Mouse (Mus musculus) liver, adult 2 months (tissue): ENCODE measurements around the gene Cxcl5. TPM values are rescaled to one million over a fixed set of nuclear protein-coding genes. Genes with fewer than 3 reads are reported as not detected.
"Not testable (repeated sequence)": the region's sequence is repeated elsewhere in the genome, so short reads cannot be mapped to it uniquely, and the experiment has no call there.

Experiments used
- DNase-seq: peaks from one replicate; pipeline ENCODE4 v3.0.0-alpha.2; 2011; ENCODE audit warnings: low read depth, low spot score; ENCODE audit errors: extremely low read depth
- H3K27ac ChIP-seq: fragments of 200-500 bp; replicated peaks from 2 replicates; pipeline ENCODE4 v1.5.1; 2012; ENCODE audit warnings: low read depth, mild to moderate bottlenecking, control low read depth, inconsistent platforms, low read length; ENCODE audit not compliant: insufficient read depth
- H3K27me3 ChIP-seq: fragments of 200-500 bp; 2 replicates; pipeline ENCODE4 v1.6.1; 2012; ENCODE audit warnings: mild to moderate bottlenecking, moderate library complexity, low read length, inconsistent platforms; ENCODE audit not compliant: control insufficient read depth, insufficient read depth
- H3K36me3 ChIP-seq: fragments of 200-500 bp; 2 replicates; pipeline ENCODE4 v1.6.1; 2012; ENCODE audit warnings: low read length, inconsistent platforms; ENCODE audit not compliant: control insufficient read depth, insufficient read depth
- H3K4me1 ChIP-seq: fragments of 200-500 bp; 2 replicates; pipeline ENCODE4 v1.6.1; 2011; ENCODE audit warnings: low read length; ENCODE audit not compliant: control insufficient read depth, insufficient read depth
- H3K4me3 ChIP-seq: fragments of 200-500 bp; 2 replicates; pipeline ENCODE4 v1.5.1; 2011; ENCODE audit warnings: low read depth, mild to moderate bottlenecking, control low read depth, low read length, moderate library complexity; ENCODE audit not compliant: insufficient read depth
- H3K79me2 ChIP-seq: fragments of 200-500 bp; 2 replicates; pipeline ENCODE4 v1.6.1; 2012; ENCODE audit warnings: inconsistent platforms, mild to moderate bottlenecking, low read length, moderate library complexity; ENCODE audit not compliant: control insufficient read depth, insufficient read depth
- H3K9ac ChIP-seq: fragments of 200-500 bp; 2 replicates; pipeline ENCODE4 v1.6.1; 2012; ENCODE audit warnings: low read depth, mild to moderate bottlenecking, control low read depth, inconsistent platforms, low read length
- CTCF ChIP-seq: fragments of 200-500 bp; IDR thresholded peaks from 2 replicates; pipeline ENCODE4 v1.5.1; 2011; ENCODE audit warnings: low read depth, low read length, control low read depth
- POLR2A ChIP-seq: fragments of 200-500 bp; IDR thresholded peaks from 2 replicates; pipeline ENCODE4 v1.6.1; 2011; ENCODE audit warnings: low read length, control low read depth; ENCODE audit not compliant: insufficient read depth; ENCODE audit errors: extremely low read depth
- WGBS: fragments of 180-500 bp; shearing (Covaris S2); methylation state at CpG from one replicate; pipeline ENCODE4 v1.1.7; 2018; 5-methylcytosine and 5-hydroxymethylcytosine counted together
- polyA plus RNA-seq: library from polyadenylated mRNA; depleted of rRNA; stranded (reverse); fragments of >200 nt; gene quantifications from 2 replicates; pipeline ENCODE4 v1.2.3, GENCODE M21; 2012
- total RNA-seq: library from RNA; depleted of rRNA; stranded (reverse); fragments of >200 nt; gene quantifications from 2 replicates; pipeline ENCODE4 v1.2.3, GENCODE M21; 2014

The Cxcl5 gene
- total and polyA plus RNA-seq, 2 experiments, result 0.06 to 0.09 TPM

DNA sequence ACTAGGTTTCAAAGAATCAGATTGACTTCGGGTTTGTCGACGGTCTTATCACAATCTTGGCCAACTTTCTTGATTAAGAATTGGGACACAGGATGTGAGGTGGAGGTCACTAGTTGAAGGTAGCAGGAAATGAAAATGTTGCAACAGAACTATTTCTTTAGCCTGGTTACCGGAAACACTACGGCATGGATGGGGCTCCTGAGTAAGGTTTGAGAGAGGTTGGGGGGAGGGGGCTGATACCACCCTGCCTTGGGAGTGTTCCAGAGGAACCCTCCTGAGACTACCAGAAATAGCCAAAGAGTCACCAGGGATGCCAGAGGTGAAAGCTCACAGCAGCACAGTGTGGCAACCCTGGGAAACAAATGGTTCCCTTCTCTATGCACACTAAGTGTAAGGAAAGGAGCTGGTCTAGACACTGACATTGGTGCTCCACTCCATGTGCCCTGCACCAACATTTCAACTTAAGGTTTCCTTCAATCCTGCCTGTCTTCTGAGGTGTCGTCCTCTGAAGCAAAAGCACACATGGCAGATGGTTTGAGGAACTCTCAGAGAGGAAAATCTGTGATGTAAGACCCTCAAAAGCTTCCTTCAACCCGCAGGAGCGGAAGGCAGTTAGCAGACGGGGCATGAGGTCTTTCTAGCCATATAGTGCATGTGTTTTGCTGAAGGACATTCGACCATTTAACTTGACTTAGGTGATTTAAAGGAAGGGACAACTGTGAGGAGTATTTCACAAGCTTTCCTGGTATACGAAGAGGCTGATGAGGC, 30.3 kb downstream of the Cxcl5 start:
- no peak for DNase-seq
- Histone ChIP-seq H3K4me1 (no peaks in the 10 kb centered on the region), H3K36me3 (no peaks in the 10 kb centered on the region), H3K9ac (no peak overlapping the region), H3K27ac (no peak overlapping the region), H3K27me3 (no peaks in the 10 kb centered on the region), H3K4me3 (no peak overlapping the region), H3K79me2 (no peaks in the 10 kb centered on the region)
- TF ChIP-seq CTCF (no peak), POLR2A (no peak)
- WGBS, result 70% methylated on average over 11 of the region's 11 CpGs

DNA sequence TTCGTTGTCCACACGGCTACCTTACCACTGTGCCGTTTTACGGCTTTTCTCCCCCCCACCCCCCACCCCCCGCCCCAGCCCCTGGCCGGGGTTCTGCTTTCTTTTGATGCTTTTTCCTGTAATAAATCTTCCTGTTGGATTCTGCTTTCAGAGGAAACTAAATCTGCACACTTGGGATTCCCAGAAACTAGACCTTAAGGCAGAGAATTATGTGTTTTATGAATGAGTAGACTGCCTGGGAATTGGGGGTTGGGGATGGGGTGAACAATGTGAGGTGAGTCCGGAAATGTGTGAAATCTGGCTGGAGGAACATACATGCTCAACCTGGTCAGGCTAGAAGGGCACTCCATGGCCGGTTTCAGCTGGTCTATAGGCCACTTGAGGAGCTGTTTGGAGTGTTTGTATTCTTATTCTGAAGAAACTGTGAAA, 30.9 kb downstream of the Cxcl5 start:
- no peaks in the 10 kb centered on the region for H3K79me2 ChIP-seq
- H3K4me1 ChIP-seq, result no peaks in the 10 kb centered on the region
- H3K9ac ChIP-seq, result no peak overlapping the region
- TF ChIP-seq CTCF, result no peak
- no peak for TF ChIP-seq POLR2A
- 64% methylated on average over 8 of the region's 8 CpGs for WGBS
- DNase-seq, result no peak
- H3K36me3 ChIP-seq, result no peaks in the 10 kb centered on the region
- no peak overlapping the region for H3K27ac ChIP-seq
- no peak overlapping the region for H3K4me3 ChIP-seq
- H3K27me3 ChIP-seq, result no peaks in the 10 kb centered on the region

DNA sequence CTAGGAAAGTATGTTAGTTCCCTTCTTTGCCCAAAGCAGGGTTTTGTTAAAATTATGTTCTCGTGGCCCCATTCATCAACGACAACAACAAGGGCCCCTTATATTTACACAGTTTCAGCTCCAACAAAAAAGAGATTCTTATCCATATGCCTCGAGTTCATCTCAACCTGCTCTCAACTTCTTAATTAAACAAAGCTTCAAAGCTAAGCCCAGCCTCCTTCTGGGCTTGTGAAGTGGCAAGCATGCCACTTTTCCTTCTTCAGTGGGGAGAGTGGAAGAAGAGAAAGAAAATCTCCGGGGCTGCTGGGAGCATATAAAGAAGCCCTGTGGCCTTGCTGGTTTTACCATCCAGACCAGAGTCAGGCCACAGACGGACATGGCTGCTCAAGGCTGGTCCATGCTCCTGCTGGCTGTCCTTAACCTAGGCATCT, 35.0 kb downstream of the Cxcl5 start, which contains the start of gene Cxcl15:
TSS of gene Cxcl15 (plus strand) at position 340 of the 431 bp plus-strand sequence.
- 43% methylated on average over 5 of the region's 5 CpGs for WGBS
- Histone ChIP-seq H3K9ac (no peak within 1 kb of the TSS), H3K4me3 (no peak within 1 kb of the TSS), H3K36me3 (no peaks in the 10 kb centered on the region), H3K79me2 (no peaks in the 10 kb centered on the region), H3K27ac (no peak within 1 kb of the TSS), H3K4me1 (no peaks in the 10 kb centered on the region), H3K27me3 (no peaks in the 10 kb centered on the region)
- TF ChIP-seq POLR2A (no peak), CTCF (no peak)
- no peak for DNase-seq

DNA sequence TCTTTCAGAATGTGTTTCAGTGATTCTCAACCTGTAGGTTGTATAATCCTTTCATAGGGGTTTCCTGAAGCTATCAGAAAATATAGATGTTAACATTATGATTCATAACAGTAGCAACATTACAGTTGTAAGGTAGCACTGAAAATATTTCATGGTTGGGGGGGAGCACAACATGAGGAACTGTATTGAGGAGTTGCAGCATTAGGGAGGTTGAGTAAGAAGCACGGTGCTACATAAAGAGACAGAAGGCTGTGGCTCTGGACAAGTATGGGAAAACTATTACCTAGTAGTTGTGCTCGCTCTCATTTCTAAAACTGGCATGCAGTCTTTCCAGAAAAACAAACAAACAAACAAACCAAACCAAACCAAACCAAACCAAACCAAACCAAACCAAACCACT, 36.2 kb downstream of the Cxcl5 start:
- H3K4me1 ChIP-seq, H3K9ac ChIP-seq, H3K27me3 ChIP-seq, H3K79me2 ChIP-seq, H3K4me3 ChIP-seq, H3K27ac ChIP-seq, DNase-seq, H3K36me3 ChIP-seq: not testable (repeated sequence)
- WGBS, result 91% methylated on average over 2 of the region's 2 CpGs

DNA sequence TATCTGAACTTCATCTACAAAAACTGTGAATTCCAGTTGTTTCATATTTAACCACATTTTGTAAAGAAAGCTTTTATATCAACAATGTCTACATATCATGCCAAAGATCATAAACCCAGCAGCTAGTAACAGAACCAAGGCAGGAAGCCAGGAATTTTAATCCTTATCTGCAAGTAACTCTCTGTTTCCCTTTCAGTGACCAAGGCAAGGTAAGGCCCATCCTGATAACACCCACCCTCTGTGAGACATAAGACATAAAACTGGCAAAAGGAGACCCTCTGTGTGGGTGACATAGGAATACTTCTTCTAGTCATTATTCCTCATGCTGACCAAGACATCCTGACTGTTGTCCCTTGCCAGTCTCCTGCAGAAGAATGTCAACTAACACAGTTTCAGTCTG, 45.4 kb downstream of the Cxcl5 start:
- no peaks in the 10 kb centered on the region for H3K79me2 ChIP-seq
- H3K36me3 ChIP-seq, result no peaks in the 10 kb centered on the region
- DNase-seq, result no peak
- H3K4me3 ChIP-seq, result no peak overlapping the region
- no peak overlapping the region for H3K27ac ChIP-seq
- no peaks in the 10 kb centered on the region for H3K27me3 ChIP-seq
- TF ChIP-seq CTCF, result no peak
- no peak for TF ChIP-seq POLR2A
- no peak overlapping the region for H3K9ac ChIP-seq
- H3K4me1 ChIP-seq, result no peaks in the 10 kb centered on the region

DNA sequence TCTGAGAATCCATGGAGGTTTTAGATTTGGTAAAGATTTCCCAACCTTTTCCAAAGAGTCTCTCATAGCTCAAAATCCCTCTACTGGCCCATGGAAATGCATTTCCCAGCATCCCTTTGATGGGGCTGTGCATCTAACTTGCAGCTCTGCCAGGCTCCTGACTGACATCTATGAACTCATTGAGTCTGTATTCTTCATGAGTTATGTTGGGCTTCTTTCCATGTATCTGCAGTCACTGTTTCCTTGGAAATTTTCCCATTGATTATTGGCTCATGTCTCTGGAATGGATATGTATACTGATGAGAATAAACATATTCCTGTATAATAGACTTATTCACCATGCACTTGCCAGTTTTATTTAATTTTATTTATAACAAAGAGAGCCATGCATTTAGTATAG, 46.9 kb downstream of the Cxcl5 start:
- Histone ChIP-seq H3K36me3 (no peaks in the 10 kb centered on the region), H3K27ac (no peak overlapping the region), H3K79me2 (no peaks in the 10 kb centered on the region), H3K9ac (no peak overlapping the region), H3K4me3 (no peak overlapping the region), H3K4me1 (no peaks in the 10 kb centered on the region), H3K27me3 (no peaks in the 10 kb centered on the region)
- TF ChIP-seq POLR2A, result no peak
- no peak for TF ChIP-seq CTCF
- DNase-seq, result no peak
